Comparison of ENCODE assay signal across 12 mouse cellular contexts in the genomic region with DNA sequence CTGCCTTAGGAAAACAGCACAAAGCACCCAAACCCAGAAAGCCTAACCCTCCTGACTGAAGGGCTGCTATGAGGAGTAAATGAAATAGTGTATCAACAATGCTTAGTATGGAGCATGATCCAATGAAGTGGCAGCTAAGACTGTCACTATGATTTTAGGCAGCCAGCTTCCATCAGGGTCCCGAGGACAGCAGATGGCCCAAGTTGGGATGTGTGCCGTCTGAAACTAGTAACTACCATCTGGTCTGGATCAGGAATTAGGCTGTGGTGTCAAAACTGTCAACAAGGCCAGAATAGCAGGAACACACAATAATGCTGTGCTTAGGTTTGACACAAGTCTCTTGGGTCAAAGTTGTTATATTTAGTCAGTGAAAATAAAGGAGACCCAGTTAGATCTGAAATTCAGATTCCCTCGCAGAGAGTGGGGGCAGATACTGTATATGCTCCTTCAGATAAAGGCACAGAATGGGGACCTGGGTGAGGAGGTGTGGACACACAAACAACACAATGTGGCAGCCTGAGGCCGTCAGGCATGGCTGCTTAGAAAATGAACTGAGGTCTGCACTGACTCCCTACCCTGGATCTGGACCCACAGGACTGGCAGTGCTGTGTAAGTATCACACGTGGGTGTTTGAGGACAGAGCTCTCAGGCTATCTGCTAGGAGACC. TPM values are rescaled to one million over a fixed set of nuclear protein-coding genes. Genes with fewer than 3 reads are reported as not detected.
DNase-seq lines count a peak whose midpoint lies in the region; ATAC-seq and TF ChIP-seq lines count a peak whose summit lies in the region.
"Had no signal": no experiment of that assay in that cellular context is flagged by ENCODE, and none has a peak within 500 bp of the region (broad histone marks: within the 10 kb centered on the region; RNA-seq: fewer than 3 reads in every experiment).

No protein-coding gene starts in this region.

- H3K36me3 ChIP-seq in heart, embryonic 15.5 days, result peaks cover 21% of the 10 kb centered on the region
- peaks cover 59% of the 10 kb centered on the region for H3K36me3 ChIP-seq in midbrain, embryonic 10.5 days
- peaks cover 2% of the 10 kb centered on the region; the same call in 1 of the 2 replicates for H3K36me3 ChIP-seq in midbrain, embryonic 11.5 days (ENCODE audit: control insufficient read depth, insufficient read depth, low read length)
- peaks cover 19% of the 10 kb centered on the region for H3K36me3 ChIP-seq in forebrain, postnatal 0 days (ENCODE audit: insufficient read depth)
- peaks cover 16% of the 10 kb centered on the region; the same call in 1 of the 2 replicates for H3K36me3 ChIP-seq in stomach, embryonic 16.5 days (ENCODE audit: control insufficient read depth, insufficient read depth, low read length)

- no peak for DNase-seq in heart, adult 9 months (ENCODE audit: low spot score in 2 of 2)
- DNase-seq in midbrain, embryonic 10.5 days (ENCODE audit: low spot score), result no peak
- DNase-seq in midbrain, embryonic 11.5 days (ENCODE audit: low spot score, missing footprints), result no peak
- peak; percentile 65 for DNase-seq in forebrain, postnatal 0 days
- DNase-seq in B cell, adult 2 months, result no peak
- DNase-seq: adrenal gland, postnatal 14 days; kidney, adult 8-10 months had no signal

- 0 out of 2 replicates have a peak overlapping the region, but pooled peaks have one; percentile 20 for H3K27ac ChIP-seq in heart, embryonic 15.5 days
- H3K27ac ChIP-seq in midbrain, embryonic 10.5 days (replicated peaks), result peak overlapping the region; percentile 49; the same call in 1 of the 2 replicates
- no peak overlapping the region for H3K27ac ChIP-seq in midbrain, embryonic 11.5 days (ENCODE audit: low read depth, low read length)
- no peak overlapping the region for H3K27ac ChIP-seq in forebrain, postnatal 0 days (ENCODE audit: low read depth, low read length)
- H3K27ac ChIP-seq in stomach, embryonic 16.5 days (ENCODE audit: low read length), result peak overlapping the region; percentile 7; the same call in 1 of the 2 replicates

- 54% methylated on average over 5 of the region's 5 CpGs for WGBS in heart, embryonic 15.5 days
- WGBS in midbrain, embryonic 10.5 days, result 83% methylated on average over 5 of the region's 5 CpGs
- 81% methylated on average over 5 of the region's 5 CpGs for WGBS in midbrain, embryonic 11.5 days
- WGBS in forebrain, postnatal 0 days, result 59% methylated on average over 5 of the region's 5 CpGs
- 61% methylated on average over 5 of the region's 5 CpGs for WGBS in stomach, embryonic 16.5 days

- no peak for TF ChIP-seq CTCF in forebrain, postnatal 0 days (IDR thresholded peaks at IDR 0.05; ENCODE audit: low read depth)

- H3K4me1 ChIP-seq in heart, embryonic 15.5 days (replicated peaks), result peaks cover 42% of the 10 kb centered on the region
- H3K4me1 ChIP-seq in midbrain, embryonic 10.5 days, result peaks cover 15% of the 10 kb centered on the region
- H3K4me1 ChIP-seq in midbrain, embryonic 11.5 days (ENCODE audit: control insufficient read depth, insufficient read depth, low read length), result no peaks in the 10 kb centered on the region
- H3K4me1 ChIP-seq in forebrain, postnatal 0 days (ENCODE audit: insufficient read depth), result no peaks in the 10 kb centered on the region
- peaks cover 5% of the 10 kb centered on the region; the same call in 1 of the 2 replicates for H3K4me1 ChIP-seq in stomach, embryonic 16.5 days (ENCODE audit: control insufficient read depth, insufficient read depth, low read length)

- no peak overlapping the region for H3K4me2 ChIP-seq in heart, embryonic 15.5 days
- no peak overlapping the region for H3K4me2 ChIP-seq in midbrain, embryonic 11.5 days
- no peak overlapping the region for H3K4me2 ChIP-seq in forebrain, postnatal 0 days (ENCODE audit: low read depth)
- H3K4me2 ChIP-seq in stomach, embryonic 16.5 days (ENCODE audit: low read depth, low read length), result no peak overlapping the region
- H3K4me2 ChIP-seq: embryonic facial prominence, embryonic 15.5 days; limb, embryonic 13.5 days had no signal

- no peaks in the 10 kb centered on the region for H3K27me3 ChIP-seq in heart, embryonic 15.5 days
- no peaks in the 10 kb centered on the region for H3K27me3 ChIP-seq in midbrain, embryonic 10.5 days (ENCODE audit: low read depth, poor library complexity, severe bottlenecking)
- H3K27me3 ChIP-seq in midbrain, embryonic 11.5 days (ENCODE audit: control insufficient read depth, insufficient read depth, low read length), result no peaks in the 10 kb centered on the region
- H3K27me3 ChIP-seq in forebrain, postnatal 0 days (ENCODE audit: insufficient read depth, low read length), result no peaks in the 10 kb centered on the region
- H3K27me3 ChIP-seq in stomach, embryonic 16.5 days (ENCODE audit: control insufficient read depth, insufficient read depth, low read length), result no peaks in the 10 kb centered on the region
- H3K27me3 ChIP-seq: embryonic facial prominence, embryonic 15.5 days; limb, embryonic 13.5 days had no signal

- H3K9me3 ChIP-seq in heart, embryonic 15.5 days (replicated peaks), result no peaks in the 10 kb centered on the region
- no peaks in the 10 kb centered on the region for H3K9me3 ChIP-seq in midbrain, embryonic 10.5 days (replicated peaks)
- no peaks in the 10 kb centered on the region for H3K9me3 ChIP-seq in midbrain, embryonic 11.5 days (ENCODE audit: control insufficient read depth, low read length)
- H3K9me3 ChIP-seq in forebrain, postnatal 0 days (ENCODE audit: low read length), result no peaks in the 10 kb centered on the region
- H3K9me3 ChIP-seq in stomach, embryonic 16.5 days (replicated peaks; ENCODE audit: control insufficient read depth, low read length), result no peaks in the 10 kb centered on the region
- H3K9me3 ChIP-seq: embryonic facial prominence, embryonic 15.5 days; limb, embryonic 13.5 days had no signal

- no peak overlapping the region for H3K9ac ChIP-seq in heart, embryonic 15.5 days
- H3K9ac ChIP-seq in midbrain, embryonic 11.5 days (ENCODE audit: low read length), result no peak overlapping the region
- no peak overlapping the region for H3K9ac ChIP-seq in forebrain, postnatal 0 days
- no peak overlapping the region for H3K9ac ChIP-seq in stomach, embryonic 16.5 days (ENCODE audit: low read length)
- H3K9ac ChIP-seq: embryonic facial prominence, embryonic 15.5 days had no signal

- ATAC-seq in heart, embryonic 15.5 days (replicated peaks; ENCODE audit: insufficient number of reproducible peaks, insufficient read depth, low FRiP score, low read depth), result no peak
- no peak for ATAC-seq in midbrain, embryonic 11.5 days (ENCODE audit: low FRiP score)
- peak; percentile 81 for ATAC-seq in forebrain, postnatal 0 days
- ATAC-seq in stomach, embryonic 16.5 days (ENCODE audit: insufficient read depth, low FRiP score), result no peak

- no peak overlapping the region for H3K4me3 ChIP-seq in heart, embryonic 15.5 days
- no peak overlapping the region for H3K4me3 ChIP-seq in midbrain, embryonic 10.5 days
- H3K4me3 ChIP-seq in midbrain, embryonic 11.5 days (ENCODE audit: low read depth, low read length), result no peak overlapping the region
- H3K4me3 ChIP-seq in forebrain, postnatal 0 days (ENCODE audit: low read depth, low read length), result no peak overlapping the region
- H3K4me3 ChIP-seq in stomach, embryonic 16.5 days (replicated peaks; ENCODE audit: low read length), result no peak overlapping the region
- H3K4me3 ChIP-seq: embryonic facial prominence, embryonic 15.5 days; limb, embryonic 13.5 days had no signal

RNA-seq across cellular contexts. Expression of gene Bcar1, which starts 27.5 kb away (rescaled TPM):
- polyA plus RNA-seq in heart, embryonic 15.5 days (2015; fragmentation: Nextera tagmentation; extraction: Ambion mirVana), result 40.1 and 45.3 TPM in 2 replicates
- 52.4 and 53.7 TPM in 2 replicates for polyA plus RNA-seq in midbrain, embryonic 10.5 days (2016; fragmentation: Nextera tagmentation; extraction: Ambion mirVana)
- 36.2 and 42.1 TPM in 2 replicates for polyA plus RNA-seq in midbrain, embryonic 11.5 days (2014; fragmentation: Nextera tagmentation; extraction: Ambion mirVana)
- total RNA-seq in forebrain, postnatal 0 days (2014; rRNA removed), result 53.4 and 60.3 TPM in 2 replicates
- polyA plus RNA-seq in forebrain, postnatal 0 days (2015; fragmentation: Nextera tagmentation; extraction: Ambion mirVana), result 43.4 and 47.0 TPM in 2 replicates
- 38.5 and 44.6 TPM in 2 replicates for polyA plus RNA-seq in stomach, embryonic 16.5 days (2015; fragmentation: Nextera tagmentation; extraction: Ambion mirVana)
- total RNA-seq: monocyte, adult 5-6 weeks had no signal

Comparison
In these comparisons a context has a peak if more than half of its experiments do, and no peak if none do; other contexts are left out.
1. H3K27ac ChIP-seq: peak in heart, embryonic 15.5 days (single experiment), midbrain, embryonic 10.5 days (single experiment) and stomach, embryonic 16.5 days (single experiment); none in midbrain, embryonic 11.5 days (single experiment) and forebrain, postnatal 0 days (single experiment).